Mouse (Mus musculus) megakaryocyte-erythroid progenitor cell, adult 5 weeks (primary cell): ENCODE results near the gene Smndc1. TPM values are rescaled to one million over a fixed set of nuclear protein-coding genes. Genes with fewer than 3 reads are reported as not detected.

Source experiments
- polyA plus RNA-seq: library from polyadenylated mRNA; stranded (reverse); fragments of >175 nt; gene quantifications from 2 replicates; pipeline ENCODE4 v1.2.3, GENCODE M21; 2012

Gene Smndc1
- polyA plus RNA-seq = 131 and 158 TPM in 2 replicates

GRCm38 (mm10) chr19:53390495-53391007, at the start of gene Smndc1:
Gene Smndc1 (minus strand): TSS chr19:53390578.

GRCm38 (mm10) chr19:53371666-53372065, 18.7 kb downstream of the Smndc1 start, which contains the start of gene Gm10197:
Gene Gm10197 (minus strand): TSS chr19:53371766.

Other genes with a start within 250 kb of the Smndc1 start
- gene Mxi1, start 80.1 kb downstream of the Smndc1 start, polyA plus RNA-seq = 55.0 and 64.4 TPM in 2 replicates
- gene Gm10197, start 18.8 kb downstream of the Smndc1 start, polyA plus RNA-seq = not detected in 2 replicates
- gene Dusp5, start 138.5 kb upstream of the Smndc1 start, polyA plus RNA-seq = 35.0 and 42.2 TPM in 2 replicates
- gene Nutf2-ps1, start 198.5 kb upstream of the Smndc1 start, polyA plus RNA-seq = 151 and 152 TPM in 2 replicates
- 30.1 and 38.2 TPM in 2 replicates for gene Smc3, start 209.8 kb upstream of the Smndc1 start, polyA plus RNA-seq